Mouse (Mus musculus): ENCODE results near the gene Car10. TPM values are rescaled to one million over a fixed set of nuclear protein-coding genes. Genes with fewer than 3 reads are reported as not detected.

Car10 gene
- polyA plus RNA-seq, 1 experiment from 2014 or later: 0.29 TPM

GRCm38 (mm10) chr11:93293661-93294060 is 195.8 kb downstream of the Car10 start:
- Histone ChIP-seq H3K9me3 (ENCODE audit: control insufficient read depth, low read depth, low read length) (no peaks in the 10 kb centered on the region), H3K4me3 (ENCODE audit: low read depth, low read length) (no peak overlapping the region), H3K27me3 (ENCODE audit: control insufficient read depth, insufficient read depth, low read length) (no peaks in the 10 kb centered on the region), H3K4me2 (replicated peaks; ENCODE audit: low read depth, low read length) (no peak overlapping the region), H3K36me3 (ENCODE audit: control insufficient read depth, insufficient read depth, low read length) (no peaks in the 10 kb centered on the region), H3K9ac (replicated peaks; ENCODE audit: low read depth, low read length) (no peak overlapping the region), H3K4me1 (ENCODE audit: control insufficient read depth, insufficient read depth, low read length) (no peaks in the 10 kb centered on the region), H3K27ac (ENCODE audit: low read length) (no peak overlapping the region)
- WGBS: 83% methylated on average over 1 of the region's 1 CpGs
- ATAC-seq (ENCODE audit: insufficient number of reproducible peaks, insufficient read depth, low FRiP score, low read depth): no peak

DNA sequence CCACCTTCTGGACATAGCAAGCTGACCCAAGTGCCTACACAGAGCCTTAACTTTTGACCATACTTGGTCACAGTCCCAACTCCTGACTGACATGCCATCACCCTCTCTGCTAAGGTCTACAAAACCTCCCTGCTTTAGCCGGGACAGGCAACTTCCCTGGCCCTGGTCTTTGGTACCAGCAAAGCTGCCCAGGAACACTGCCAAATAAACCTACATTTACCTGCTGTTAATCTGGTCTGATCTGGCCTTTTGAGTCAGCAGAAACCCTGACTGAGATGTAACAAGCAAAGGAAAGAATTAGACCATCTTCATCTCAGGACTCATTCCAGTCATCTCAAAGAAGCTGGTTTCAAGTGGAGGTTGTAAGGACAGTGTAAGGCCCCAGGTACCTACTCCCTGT is 212.2 kb downstream of the Car10 start:
- 88% methylated on average over 1 of the region's 1 CpGs for WGBS
- Histone ChIP-seq H3K4me1 (ENCODE audit: control insufficient read depth, insufficient read depth, low read length) (no peaks in the 10 kb centered on the region), H3K27ac (ENCODE audit: low read length) (no peak overlapping the region), H3K36me3 (ENCODE audit: control insufficient read depth, insufficient read depth, low read length) (no peaks in the 10 kb centered on the region), H3K4me3 (ENCODE audit: low read depth, low read length) (no peak overlapping the region), H3K9ac (replicated peaks; ENCODE audit: low read depth, low read length) (no peak overlapping the region), H3K9me3 (ENCODE audit: control insufficient read depth, low read depth, low read length) (no peaks in the 10 kb centered on the region), H3K4me2 (replicated peaks; ENCODE audit: low read depth, low read length) (no peak overlapping the region), H3K27me3 (ENCODE audit: control insufficient read depth, insufficient read depth, low read length) (no peaks in the 10 kb centered on the region)
- ATAC-seq (ENCODE audit: insufficient number of reproducible peaks, insufficient read depth, low FRiP score, low read depth): no peak

DNA sequence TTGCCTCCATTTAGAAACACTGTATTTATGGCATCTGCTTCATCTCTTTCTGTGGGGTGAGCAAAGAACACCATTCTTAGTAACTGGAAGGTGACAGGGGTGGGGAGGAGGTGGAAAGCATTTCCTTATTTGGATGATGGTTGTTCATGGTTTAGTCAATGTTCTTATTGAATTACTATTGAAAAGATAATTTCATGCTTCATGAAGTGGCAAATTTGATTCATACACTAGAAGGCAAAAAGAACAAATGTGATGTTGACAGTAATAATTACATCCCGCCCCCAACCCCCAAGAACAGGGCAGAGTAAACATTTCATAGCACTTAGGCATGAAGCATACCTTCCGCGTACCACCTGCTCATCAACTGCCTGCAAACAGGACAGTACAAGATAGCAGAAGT is 239.9 kb downstream of the Car10 start:
- no peak overlapping the region for H3K9ac ChIP-seq (replicated peaks; ENCODE audit: low read depth, low read length)
- H3K4me2 ChIP-seq (replicated peaks; ENCODE audit: low read depth, low read length): no peak overlapping the region
- no peaks in the 10 kb centered on the region for H3K27me3 ChIP-seq (ENCODE audit: control insufficient read depth, insufficient read depth, low read length)
- no peak for ATAC-seq (ENCODE audit: insufficient number of reproducible peaks, insufficient read depth, low FRiP score, low read depth)
- no peaks in the 10 kb centered on the region for H3K4me1 ChIP-seq (ENCODE audit: control insufficient read depth, insufficient read depth, low read length)
- H3K27ac ChIP-seq (ENCODE audit: low read length): no peak overlapping the region
- WGBS: 79% methylated on average over 3 of the region's 3 CpGs
- no peaks in the 10 kb centered on the region for H3K36me3 ChIP-seq (ENCODE audit: control insufficient read depth, insufficient read depth, low read length)
- no peak overlapping the region for H3K4me3 ChIP-seq (ENCODE audit: low read depth, low read length)
- no peaks in the 10 kb centered on the region for H3K9me3 ChIP-seq (ENCODE audit: control insufficient read depth, low read depth, low read length)

GRCm38 (mm10) chr11:93343961-93344360 is 246.1 kb downstream of the Car10 start:
- ATAC-seq (ENCODE audit: insufficient number of reproducible peaks, insufficient read depth, low FRiP score, low read depth): no peak
- 82% methylated on average over 3 of the region's 3 CpGs for WGBS

DNA sequence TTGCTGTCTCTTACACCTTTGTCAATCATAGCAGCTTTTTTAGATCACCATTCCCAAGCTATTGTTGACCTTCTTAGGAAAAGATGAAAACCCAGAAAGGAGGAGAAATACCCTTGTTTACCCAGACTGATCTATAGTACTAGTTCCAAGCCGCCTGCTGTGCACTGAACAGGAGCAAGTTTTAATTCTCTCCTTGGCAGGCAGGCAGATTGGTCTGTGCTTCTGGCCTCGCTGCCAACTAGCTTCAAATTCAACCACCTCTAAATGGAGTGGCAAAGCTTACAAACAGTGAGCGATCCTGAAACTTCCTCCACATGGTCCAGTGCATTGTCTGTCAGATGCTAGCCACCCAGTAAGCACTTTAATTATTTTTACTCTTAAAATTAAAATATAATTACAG is 247.0 kb downstream of the Car10 start:
- H3K9me3 ChIP-seq (ENCODE audit: control insufficient read depth, low read depth, low read length): no peaks in the 10 kb centered on the region
- no peaks in the 10 kb centered on the region for H3K36me3 ChIP-seq (ENCODE audit: control insufficient read depth, insufficient read depth, low read length)
- no peak overlapping the region for H3K27ac ChIP-seq (ENCODE audit: low read length)
- H3K27me3 ChIP-seq (ENCODE audit: control insufficient read depth, insufficient read depth, low read length): no peaks in the 10 kb centered on the region
- H3K9ac ChIP-seq (replicated peaks; ENCODE audit: low read depth, low read length): no peak overlapping the region
- H3K4me2 ChIP-seq (replicated peaks; ENCODE audit: low read depth, low read length): no peak overlapping the region
- WGBS: 77% methylated on average over 3 of the region's 3 CpGs
- ATAC-seq (ENCODE audit: insufficient number of reproducible peaks, insufficient read depth, low FRiP score, low read depth): no peak
- H3K4me1 ChIP-seq (ENCODE audit: control insufficient read depth, insufficient read depth, low read length): no peaks in the 10 kb centered on the region
- H3K4me3 ChIP-seq (ENCODE audit: low read depth, low read length): no peak overlapping the region

More at GRCm38 (mm10) chr11:93343961-93344360, 246.1 kb downstream of the Car10 start:
- H3K4me3 ChIP-seq (ENCODE audit: low read depth, low read length): no peak overlapping the region
- no peak overlapping the region for H3K27ac ChIP-seq (ENCODE audit: low read length)
- no peak overlapping the region for H3K4me2 ChIP-seq (replicated peaks; ENCODE audit: low read depth, low read length)
- H3K36me3 ChIP-seq (ENCODE audit: control insufficient read depth, insufficient read depth, low read length): no peaks in the 10 kb centered on the region
- H3K27me3 ChIP-seq (ENCODE audit: control insufficient read depth, insufficient read depth, low read length): no peaks in the 10 kb centered on the region
- H3K4me1 ChIP-seq (ENCODE audit: control insufficient read depth, insufficient read depth, low read length): no peaks in the 10 kb centered on the region
- H3K9ac ChIP-seq (replicated peaks; ENCODE audit: low read depth, low read length): no peak overlapping the region
- H3K9me3 ChIP-seq (ENCODE audit: control insufficient read depth, low read depth, low read length): no peaks in the 10 kb centered on the region

DNA sequence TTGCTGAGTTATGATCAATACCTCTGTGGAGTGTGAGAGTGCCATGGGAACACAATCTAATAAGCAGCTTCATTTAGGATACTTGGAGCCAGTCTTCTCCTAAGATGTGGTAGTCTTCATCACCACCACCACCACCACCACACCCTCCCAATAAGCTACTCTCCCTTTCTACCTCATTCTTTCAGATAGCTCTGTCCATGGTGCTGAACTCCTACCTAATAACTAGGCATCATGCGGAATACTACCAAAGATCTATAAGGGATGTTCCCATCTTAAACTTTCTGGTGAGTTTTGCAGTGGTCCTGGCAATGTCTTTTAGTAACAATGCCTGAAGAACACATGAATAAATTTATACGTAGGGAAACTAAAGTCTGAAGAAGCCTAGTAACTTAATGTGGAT is 263.7 kb downstream of the Car10 start:
- no peak overlapping the region for H3K27ac ChIP-seq (ENCODE audit: low read length)
- H3K27me3 ChIP-seq (ENCODE audit: control insufficient read depth, insufficient read depth, low read length): no peaks in the 10 kb centered on the region
- H3K9ac ChIP-seq (replicated peaks; ENCODE audit: low read depth, low read length): no peak overlapping the region
- no peaks in the 10 kb centered on the region for H3K9me3 ChIP-seq (ENCODE audit: control insufficient read depth, low read depth, low read length)
- no peaks in the 10 kb centered on the region for H3K4me1 ChIP-seq (ENCODE audit: control insufficient read depth, insufficient read depth, low read length)
- 69% methylated on average over 2 of the region's 2 CpGs for WGBS
- no peaks in the 10 kb centered on the region for H3K36me3 ChIP-seq (ENCODE audit: control insufficient read depth, insufficient read depth, low read length)
- H3K4me2 ChIP-seq (replicated peaks; ENCODE audit: low read depth, low read length): no peak overlapping the region
- H3K4me3 ChIP-seq (ENCODE audit: low read depth, low read length): no peak overlapping the region
- no peak for ATAC-seq (ENCODE audit: insufficient number of reproducible peaks, insufficient read depth, low FRiP score, low read depth)

- no peak overlapping the region for H3K27ac ChIP-seq (ENCODE audit: low read length)
- no peaks in the 10 kb centered on the region for H3K4me1 ChIP-seq (ENCODE audit: control insufficient read depth, insufficient read depth, low read length)
- no peaks in the 10 kb centered on the region for H3K27me3 ChIP-seq (ENCODE audit: control insufficient read depth, insufficient read depth, low read length)
- H3K4me2 ChIP-seq (replicated peaks; ENCODE audit: low read depth, low read length): no peak overlapping the region
- no peak for ATAC-seq (ENCODE audit: insufficient number of reproducible peaks, insufficient read depth, low FRiP score, low read depth)
- no peak overlapping the region for H3K9ac ChIP-seq (replicated peaks; ENCODE audit: low read depth, low read length)
- H3K36me3 ChIP-seq (ENCODE audit: control insufficient read depth, insufficient read depth, low read length): no peaks in the 10 kb centered on the region
- no peak overlapping the region for H3K4me3 ChIP-seq (ENCODE audit: low read depth, low read length)
- no peaks in the 10 kb centered on the region for H3K9me3 ChIP-seq (ENCODE audit: control insufficient read depth, low read depth, low read length)
Measured at GRCm38 (mm10) chr11:93364171-93364570, 266.3 kb downstream of the Car10 start.

GRCm38 (mm10) chr11:93367244-93367643 is 269.4 kb downstream of the Car10 start:
- ATAC-seq (ENCODE audit: insufficient number of reproducible peaks, insufficient read depth, low FRiP score, low read depth): no peak
- WGBS: 64% methylated on average over 4 of the region's 4 CpGs
- Histone ChIP-seq H3K4me2 (replicated peaks; ENCODE audit: low read depth, low read length) (no peak overlapping the region), H3K27me3 (ENCODE audit: control insufficient read depth, insufficient read depth, low read length) (no peaks in the 10 kb centered on the region), H3K9me3 (ENCODE audit: control insufficient read depth, low read depth, low read length) (no peaks in the 10 kb centered on the region), H3K9ac (replicated peaks; ENCODE audit: low read depth, low read length) (no peak overlapping the region), H3K36me3 (ENCODE audit: control insufficient read depth, insufficient read depth, low read length) (no peaks in the 10 kb centered on the region), H3K4me1 (ENCODE audit: control insufficient read depth, insufficient read depth, low read length) (no peaks in the 10 kb centered on the region), H3K27ac (ENCODE audit: low read length) (no peak overlapping the region), H3K4me3 (ENCODE audit: low read depth, low read length) (no peak overlapping the region)

DNA sequence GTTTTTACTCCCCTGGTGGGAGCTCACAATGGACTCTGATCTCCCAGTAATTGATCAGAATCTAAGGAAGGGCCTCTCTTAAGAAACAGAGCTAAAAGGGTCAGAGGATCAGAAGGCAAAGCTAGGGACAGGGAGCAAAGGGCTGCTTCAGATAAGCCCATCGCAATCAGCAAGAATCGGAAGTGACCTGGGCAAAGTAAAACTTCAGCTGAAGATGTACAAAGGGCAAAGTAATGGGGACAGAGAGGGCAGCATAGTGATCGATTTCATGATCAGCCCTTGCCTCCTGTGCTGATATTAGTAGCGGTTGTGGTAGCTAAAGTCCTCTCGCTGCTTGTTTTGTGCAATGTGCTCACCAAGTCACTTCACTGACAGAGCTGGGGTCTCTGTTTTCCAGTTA is 269.9 kb downstream of the Car10 start:
- Histone ChIP-seq H3K27me3 (ENCODE audit: control insufficient read depth, insufficient read depth, low read length) (no peaks in the 10 kb centered on the region), H3K4me3 (ENCODE audit: low read depth, low read length) (no peak overlapping the region), H3K36me3 (ENCODE audit: control insufficient read depth, insufficient read depth, low read length) (no peaks in the 10 kb centered on the region), H3K4me2 (replicated peaks; ENCODE audit: low read depth, low read length) (no peak overlapping the region), H3K9me3 (ENCODE audit: control insufficient read depth, low read depth, low read length) (no peaks in the 10 kb centered on the region), H3K4me1 (ENCODE audit: control insufficient read depth, insufficient read depth, low read length) (no peaks in the 10 kb centered on the region), H3K27ac (ENCODE audit: low read length) (no peak overlapping the region), H3K9ac (replicated peaks; ENCODE audit: low read depth, low read length) (no peak overlapping the region)
- ATAC-seq (ENCODE audit: insufficient number of reproducible peaks, insufficient read depth, low FRiP score, low read depth): no peak
- 73% methylated on average over 5 of the region's 5 CpGs for WGBS

Data from stomach, embryonic 14.5 days (tissue).